Mouse (Mus musculus) testis, adult 2 months (tissue): ENCODE measurements around the gene Ccdc171.

ENCODE experiments used
- CTCF ChIP-seq: fragments of 200-500 bp; IDR thresholded peaks from 2 replicates; pipeline ENCODE4 v1.5.1; 2012; ENCODE audit warnings: low read depth, mild to moderate bottlenecking, inconsistent platforms, low read length, moderate library complexity; ENCODE audit not compliant: control insufficient read depth, insufficient read depth, insufficient replicate concordance
- POLR2A ChIP-seq: fragments of 200-500 bp; IDR thresholded peaks from 2 replicates; pipeline ENCODE4 v1.6.1; 2012; ENCODE audit warnings: low read depth, mild to moderate bottlenecking, inconsistent platforms, low read length, moderate library complexity; ENCODE audit not compliant: control insufficient read depth

DNA sequence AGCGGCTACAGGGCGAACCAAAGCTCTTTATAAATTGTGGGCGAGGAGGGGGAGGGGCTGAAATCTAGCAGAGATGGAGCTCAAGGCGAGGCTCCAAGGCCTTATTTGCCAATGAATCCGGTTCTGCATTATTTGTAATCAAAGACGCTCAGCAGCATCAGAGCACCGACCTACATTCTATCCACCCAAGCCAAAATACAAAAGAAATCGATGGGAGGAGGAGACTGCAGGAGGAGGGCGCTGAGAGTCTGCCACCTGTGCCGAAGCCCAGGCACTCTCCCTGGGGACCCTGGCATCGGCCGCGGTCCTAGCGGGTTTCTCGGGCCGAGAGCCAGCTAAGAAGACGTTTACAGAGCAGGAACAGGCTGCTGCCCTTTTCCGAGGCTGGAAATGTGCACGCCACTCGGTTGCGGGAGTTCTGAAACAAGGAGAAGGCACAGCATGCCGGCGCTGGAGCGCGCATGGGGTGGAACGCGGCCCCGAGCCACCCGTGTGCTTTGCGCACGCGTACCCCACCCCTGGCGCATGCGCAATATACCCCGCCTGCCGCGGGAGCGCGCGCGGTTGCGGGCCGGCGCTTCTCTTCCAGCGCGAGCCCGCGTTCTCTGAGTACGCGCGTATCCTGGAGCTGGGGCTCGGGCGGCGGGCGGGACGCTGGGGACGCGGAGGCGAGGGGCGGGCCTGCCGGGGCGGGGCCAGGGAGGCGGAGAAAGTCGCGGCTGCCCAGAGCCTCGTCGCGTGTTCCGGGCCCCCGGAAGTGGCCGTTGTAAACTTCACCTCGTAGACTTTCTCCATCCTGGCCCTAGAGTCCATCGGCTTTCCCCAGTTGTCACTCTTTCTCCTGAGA is at the start of gene Ccdc171:
- TF ChIP-seq CTCF = no peak
- TF ChIP-seq POLR2A = peak; percentile 87
